Mouse (Mus musculus) hindbrain, embryonic 14.5 days (tissue): ENCODE measurements around the gene Nmt1. TPM values are rescaled to one million over a fixed set of nuclear protein-coding genes. Genes with fewer than 3 reads are reported as not detected.

Source experiments
- ATAC-seq: fragments of 200-750 bp; cut with Nextera tagmentation; 2 replicates; pipeline ENCODE4 v1.8.0; 2017; ENCODE audit warnings: moderate number of reproducible peaks, mild to moderate bottlenecking, moderate TSS enrichment, moderate library complexity; ENCODE audit not compliant: low FRiP score
- DNase-seq: peaks from one replicate; pipeline ENCODE4 v3.0.0-alpha.2; 2015; ENCODE audit warnings: low spot score
- H3K27ac ChIP-seq: fragments of 300-500 bp; sonication (generic); 2 replicates; pipeline ENCODE4 v1.5.1; 2014; ENCODE audit warnings: mild to moderate bottlenecking, moderate library complexity
- H3K27me3 ChIP-seq: fragments of 300-500 bp; sonication (generic); 2 replicates; pipeline ENCODE4 v1.6.1; 2014; ENCODE audit warnings: mild to moderate bottlenecking, low read length, mixed read lengths; ENCODE audit not compliant: control insufficient read depth, insufficient read depth
- H3K36me3 ChIP-seq: fragments of 300-500 bp; sonication (generic); replicated peaks from 2 replicates; pipeline ENCODE4 v1.6.1; 2014; ENCODE audit not compliant: control insufficient read depth, insufficient read depth
- H3K4me1 ChIP-seq: fragments of 300-500 bp; sonication (generic); replicated peaks from 2 replicates; pipeline ENCODE4 v1.6.1; 2014; ENCODE audit warnings: antibody characterized with exemption, low read length, mixed read lengths; ENCODE audit not compliant: control insufficient read depth, insufficient read depth
- H3K4me2 ChIP-seq: fragments of 300-500 bp; sonication (generic); replicated peaks from 2 replicates; pipeline ENCODE4 v1.6.1; 2014; ENCODE audit warnings: mild to moderate bottlenecking, moderate library complexity
- H3K4me3 ChIP-seq: fragments of 300-500 bp; sonication (generic); replicated peaks from 2 replicates; pipeline ENCODE4 v1.5.1; 2014; ENCODE audit warnings: mild to moderate bottlenecking, low read length
- H3K9ac ChIP-seq: fragments of 300-500 bp; sonication (generic); 2 replicates; pipeline ENCODE4 v1.6.1; 2014
- H3K9me3 ChIP-seq: fragments of 300-500 bp; sonication (generic); 2 replicates; pipeline ENCODE4 v1.6.1; 2016; ENCODE audit warnings: low read length; ENCODE audit not compliant: control insufficient read depth
- WGBS: fragments of 180-500 bp; shearing (Covaris S2); extraction: QIAGEN DNeasy Blood & Tissue Kit; methylation state at CpG from one replicate; pipeline ENCODE4 v1.1.7; 2014; 5-methylcytosine and 5-hydroxymethylcytosine counted together
- microRNA-seq: library from miRNA; unstranded; fragments of <30 nt; microRNA quantifications from one replicate; pipeline ENCODE4, GENCODE M21; 2016
- polyA plus RNA-seq: library from polyadenylated mRNA; unstranded; fragments of >200 nt; fragmentation: Nextera tagmentation; extraction: Ambion mirVana; gene quantifications from 2 replicates; pipeline ENCODE4 v1.2.1, GENCODE M21; 2014

Nmt1 gene
- polyA plus RNA-seq, 1 experiment from 2014 or later = 31.8 TPM

- Histone ChIP-seq H3K4me2 (peak within 1 kb of the TSS; percentile 87), H3K27me3 (peaks cover 27% of the 10 kb centered on the region), H3K9me3 (no peaks in the 10 kb centered on the region), H3K4me3 (peak within 1 kb of the TSS; percentile 51), H3K36me3 (no peaks in the 10 kb centered on the region), H3K9ac (peak within 1 kb of the TSS; percentile 79), H3K27ac (peak within 1 kb of the TSS; percentile 92), H3K4me1 (peaks cover 29% of the 10 kb centered on the region)
- ATAC-seq = peak; percentile 95
- under 1% methylated on average over 52 of the region's 53 CpGs for WGBS
- peak; percentile 99 for DNase-seq
These were observed 88.2 kb downstream of the Nmt1 start, which contains the start of gene Hexim1 for GRCm38 (mm10) chr11:103116008-103116818. Gene Hexim1 (plus strand): TSS chr11:103116231.

- Histone ChIP-seq H3K36me3 (no peaks in the 10 kb centered on the region), H3K4me2 (peak overlapping the region; percentile 87), H3K27ac (peak overlapping the region; percentile 87), H3K4me3 (peak overlapping the region; percentile 51), H3K4me1 (peaks cover 24% of the 10 kb centered on the region), H3K27me3 (peaks cover 19% of the 10 kb centered on the region), H3K9ac (peak overlapping the region; percentile 69), H3K9me3 (no peaks in the 10 kb centered on the region)
- WGBS = under 1% methylated on average over 35 of the region's 35 CpGs
- ATAC-seq (0 out of 2 replicates have a peak, but pooled peaks have one; percentile 13), DNase-seq (peak; percentile 66)
These were observed 89.1 kb downstream of the Nmt1 start for GRCm38 (mm10) chr11:103116959-103117590.

GRCm38 (mm10) chr11:103117591-103118009 is 89.6 kb downstream of the Nmt1 start:
- H3K36me3 ChIP-seq = no peaks in the 10 kb centered on the region
- H3K27ac ChIP-seq = no peak overlapping the region; the same call in 1 of the 2 replicates
- H3K4me3 ChIP-seq = peak overlapping the region; percentile 51
- peak overlapping the region; percentile 87 for H3K4me2 ChIP-seq
- no peaks in the 10 kb centered on the region for H3K9me3 ChIP-seq
- H3K4me1 ChIP-seq = peaks cover 22% of the 10 kb centered on the region
- DNase-seq (no peak), ATAC-seq (no peak)
- peak overlapping the region; percentile 69 for H3K9ac ChIP-seq
- WGBS = under 1% methylated on average over 38 of the region's 38 CpGs
- H3K27me3 ChIP-seq = peaks cover 15% of the 10 kb centered on the region

Small RNA genes within 50 kb of the gene (microRNA-seq; reads per million reads assigned to microRNA genes)
- gene Mir6931 = not detected

Other genes with a start within 250 kb of the Nmt1 start
- 31.2 and 34.3 TPM in 2 replicates for gene Gjc1, start 208.5 kb upstream of the Nmt1 start, polyA plus RNA-seq
- 9.4 and 9.8 TPM in 2 replicates for gene Higd1b, start 192.3 kb upstream of the Nmt1 start, polyA plus RNA-seq
- 110 and 123 TPM in 2 replicates for gene Eftud2, start 147.2 kb upstream of the Nmt1 start, polyA plus RNA-seq
- gene Ccdc103, start 147.0 kb upstream of the Nmt1 start, polyA plus RNA-seq = 2.2 and 2.8 TPM in 2 replicates
- gene Fam187a, start 143.0 kb upstream of the Nmt1 start, polyA plus RNA-seq = 0.12 TPM in 1 of 2 replicates, not detected in the other
- 0.66 and 1.9 TPM in 2 replicates for gene Gfap, start 127.3 kb upstream of the Nmt1 start, polyA plus RNA-seq
- 0.79 and 1.5 TPM in 2 replicates for gene Kif18b, start 103.1 kb upstream of the Nmt1 start, polyA plus RNA-seq
- 12.0 and 14.6 TPM in 2 replicates for gene C1ql1, start 81.5 kb upstream of the Nmt1 start, polyA plus RNA-seq
- gene Dcakd, start 143 bp downstream of the Nmt1 start, polyA plus RNA-seq = 161 and 166 TPM in 2 replicates
- gene Plcd3, start 73.5 kb downstream of the Nmt1 start, polyA plus RNA-seq = 1.7 and 1.9 TPM in 2 replicates
- gene Acbd4, start 73.5 kb downstream of the Nmt1 start, polyA plus RNA-seq = 8.3 and 10.6 TPM in 2 replicates
- 5.3 and 5.6 TPM in 2 replicates for gene Hexim1, start 88.0 kb downstream of the Nmt1 start, polyA plus RNA-seq
- 20.9 and 24.2 TPM in 2 replicates for gene Hexim2, start 104.2 kb downstream of the Nmt1 start, polyA plus RNA-seq
- gene Fmnl1, start 142.9 kb downstream of the Nmt1 start, polyA plus RNA-seq = 6.1 and 8.0 TPM in 2 replicates
- 1.9 TPM in 2 replicates for gene 1700023F06Rik, start 180.4 kb downstream of the Nmt1 start, polyA plus RNA-seq
- 0.29 and 0.31 TPM in 2 replicates for gene Spata32, start 190.2 kb downstream of the Nmt1 start, polyA plus RNA-seq
- 2.9 and 4.0 TPM in 2 replicates for gene Map3k14, start 239.3 kb downstream of the Nmt1 start, polyA plus RNA-seq